Mouse (Mus musculus) adrenal gland, adult 18-20 months (tissue): ENCODE data around the gene Etv4. TPM values are rescaled to one million over a fixed set of nuclear protein-coding genes. Genes with fewer than 3 reads are reported as not detected.

ENCODE experiments used
- DNase-seq, 2 experiments: peaks; one replicate each; pipeline ENCODE4 v3.0.0; 2021 to 2022; ENCODE audit warnings: low spot score in 2 of 2
- total RNA-seq, 2 experiments: library from RNA; stranded (reverse); gene quantifications; 1 replicate in 1 of 2; 2 replicates in 1 of 2; pipeline ENCODE4 v1.2.3; 2021

Gene Etv4
- total RNA-seq, 2 experiments from 2014 or later, result 0.77 to 2.0 TPM

DNA sequence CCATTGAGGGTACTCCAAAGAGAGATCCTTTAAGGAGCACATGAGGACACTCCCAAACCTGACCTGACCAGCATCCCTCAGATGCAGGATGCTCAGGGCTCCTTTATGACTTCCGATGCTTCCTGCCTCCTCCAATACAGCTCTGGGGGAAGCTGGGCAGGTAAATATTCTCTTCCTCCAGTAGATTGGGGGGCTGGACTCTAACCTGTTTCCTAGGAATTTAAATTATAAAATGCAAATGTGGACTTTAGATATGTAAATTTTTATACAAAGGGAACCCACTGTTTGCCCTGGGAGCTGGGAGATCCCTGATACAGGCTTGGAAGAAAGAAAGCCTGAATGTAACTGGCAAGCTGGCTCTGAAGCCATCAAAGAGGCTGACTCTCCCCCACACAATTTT is 2.3 kb upstream of the Etv4 start:
- DNase-seq, result no peak

DNA sequence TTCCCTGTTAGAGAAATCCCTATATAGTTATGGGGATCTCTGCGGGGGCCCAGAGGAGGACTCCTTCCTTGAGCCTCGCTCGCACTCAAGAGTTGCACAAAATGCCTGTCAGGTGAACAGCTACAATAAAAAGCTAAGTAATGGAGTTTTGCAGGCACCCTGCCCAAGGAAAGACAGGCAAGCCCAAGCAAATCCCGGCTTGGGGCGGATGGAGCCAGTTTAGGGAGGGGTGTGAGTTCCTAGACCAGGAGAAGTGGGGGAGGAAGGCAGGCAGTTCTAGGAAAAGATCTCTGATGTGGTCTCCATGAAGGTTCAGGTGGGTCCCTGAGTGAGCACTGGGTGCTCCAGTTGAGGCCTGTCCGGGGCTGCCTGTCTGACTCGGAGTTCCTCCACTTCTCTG is 1.5 kb upstream of the Etv4 start:
- no peak for DNase-seq

DNA sequence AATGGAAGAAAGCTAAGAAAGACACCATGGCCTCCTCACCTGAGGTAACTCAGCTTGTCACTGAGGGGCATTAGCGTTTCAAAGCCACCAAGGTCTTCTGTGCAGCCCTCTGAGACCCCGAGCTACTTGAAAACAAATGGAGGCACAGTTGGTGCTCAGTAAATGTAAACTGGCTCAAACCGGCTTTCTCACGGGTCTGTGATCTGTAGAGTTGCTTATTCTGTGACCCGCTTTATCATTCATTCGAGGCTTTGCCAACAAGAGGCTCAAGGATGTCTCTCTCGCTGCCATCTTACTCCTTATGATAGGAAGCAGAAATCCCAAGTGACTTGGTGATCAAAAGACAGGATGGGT is 658 bp upstream of the Etv4 start:
- no peak for DNase-seq

DNA sequence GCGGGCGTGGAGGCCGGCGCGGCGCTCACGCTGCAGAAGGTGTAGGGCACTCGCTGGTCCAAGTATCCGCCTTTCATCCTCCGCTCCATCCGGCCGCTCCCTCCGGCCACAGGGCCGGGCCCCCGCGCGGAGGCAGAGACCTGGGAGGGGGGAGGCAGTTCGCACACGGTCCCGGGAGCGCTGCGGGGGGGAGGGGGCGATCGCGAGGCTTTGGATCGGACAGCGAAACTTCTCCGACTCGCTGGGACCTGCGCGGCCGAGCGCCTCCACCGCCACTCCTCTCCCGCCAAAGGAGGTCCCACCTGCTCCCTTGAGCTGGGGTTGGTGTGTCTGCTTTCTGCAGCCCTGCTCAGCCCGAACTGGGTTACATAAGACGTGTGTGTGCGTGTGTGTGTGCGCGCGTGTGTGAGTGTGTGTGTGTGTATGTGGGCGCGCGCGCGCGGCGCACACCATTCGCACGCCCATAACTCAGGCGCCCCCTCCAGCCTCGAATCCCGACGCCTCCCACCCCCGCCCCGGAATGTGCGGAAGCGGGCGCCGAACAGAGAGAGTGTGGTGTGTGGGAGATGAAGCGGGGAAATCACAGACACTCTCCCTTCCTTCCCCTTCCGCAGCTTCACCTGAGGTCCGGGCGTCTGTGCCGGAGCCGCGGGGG is 556 bp downstream of the Etv4 start:
- DNase-seq, result peak in 1 of 2 experiments; percentile 23

DNA sequence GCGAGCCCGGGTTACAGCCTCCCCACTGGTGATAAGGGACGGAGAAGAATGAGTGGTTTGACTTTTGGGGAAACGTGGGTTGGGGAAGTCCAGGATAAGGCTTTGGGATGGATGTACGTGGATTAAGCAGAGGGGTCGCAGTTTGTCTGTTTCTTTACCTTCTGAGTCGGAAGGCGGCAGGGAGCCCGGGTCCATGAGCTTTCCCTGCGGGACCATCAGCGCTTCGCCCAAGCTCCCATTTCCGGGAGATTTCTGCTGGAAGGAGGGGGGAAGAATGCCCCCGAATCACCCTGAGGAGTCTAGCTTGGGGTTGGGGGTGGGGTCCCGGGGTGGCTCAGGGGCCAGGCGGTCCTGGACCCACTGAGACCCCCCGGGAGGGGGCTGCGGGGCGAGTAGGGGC is 1.1 kb downstream of the Etv4 start:
- no peak for DNase-seq

DNA sequence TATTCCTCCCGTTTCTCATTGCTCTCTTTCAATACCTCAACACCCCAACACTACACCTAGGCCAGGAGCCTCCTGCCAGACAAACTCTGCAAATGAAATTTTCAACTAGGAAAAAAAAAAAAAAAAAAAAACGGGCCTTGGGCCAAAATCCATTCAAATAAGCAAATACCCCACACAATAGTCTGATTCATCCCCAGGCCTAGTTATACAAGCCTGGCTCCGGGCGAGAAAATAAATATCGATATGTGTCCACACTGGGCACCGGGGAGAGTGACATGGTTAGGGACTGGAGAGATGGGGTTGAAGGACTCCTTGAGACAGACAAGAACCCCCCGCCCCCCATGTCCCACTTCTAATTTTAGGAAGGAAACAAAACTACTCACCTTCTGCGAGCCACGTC is 1.6 kb downstream of the Etv4 start:
- DNase-seq, result no peak

DNA sequence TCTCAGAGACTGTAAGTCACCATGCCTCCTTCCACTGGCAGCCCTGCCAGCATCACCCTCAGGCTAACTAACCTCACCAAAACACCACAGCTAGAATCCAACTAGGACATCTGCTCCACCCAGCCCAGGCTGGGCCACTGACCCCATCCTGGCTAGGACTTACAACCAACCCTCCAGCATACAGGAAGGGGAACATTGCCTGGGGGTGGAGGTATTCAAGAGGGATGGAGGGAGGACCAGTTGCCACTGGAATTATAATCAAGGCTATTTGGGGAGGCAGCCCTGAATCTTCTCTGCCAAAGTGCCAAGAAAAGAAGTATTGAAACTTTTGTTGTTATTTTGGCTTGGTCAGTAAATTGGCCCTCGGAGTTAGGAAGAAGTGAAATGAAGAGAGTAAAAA is 2.0 kb downstream of the Etv4 start:
- DNase-seq, result no peak

DNA sequence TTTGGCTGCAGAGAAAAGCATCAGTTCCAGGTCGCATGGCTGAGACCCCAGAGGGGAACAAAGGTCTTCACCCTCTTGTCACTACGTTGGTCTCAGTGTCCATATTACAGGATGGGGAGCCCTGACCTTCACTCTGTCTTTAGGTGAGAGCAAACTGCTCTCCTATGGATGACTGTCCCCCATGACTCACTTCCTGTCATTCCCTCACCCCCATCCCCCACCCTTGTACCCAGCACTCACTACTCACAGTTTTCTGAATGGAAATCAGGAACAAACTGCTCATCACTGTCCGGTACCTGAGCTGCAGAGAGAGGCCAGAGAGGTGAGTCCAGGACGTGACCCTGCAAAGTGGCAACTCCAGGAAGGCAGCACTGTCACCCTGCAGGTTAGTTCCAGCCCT is 8.3 kb downstream of the Etv4 start:
- no peak for DNase-seq

DNA sequence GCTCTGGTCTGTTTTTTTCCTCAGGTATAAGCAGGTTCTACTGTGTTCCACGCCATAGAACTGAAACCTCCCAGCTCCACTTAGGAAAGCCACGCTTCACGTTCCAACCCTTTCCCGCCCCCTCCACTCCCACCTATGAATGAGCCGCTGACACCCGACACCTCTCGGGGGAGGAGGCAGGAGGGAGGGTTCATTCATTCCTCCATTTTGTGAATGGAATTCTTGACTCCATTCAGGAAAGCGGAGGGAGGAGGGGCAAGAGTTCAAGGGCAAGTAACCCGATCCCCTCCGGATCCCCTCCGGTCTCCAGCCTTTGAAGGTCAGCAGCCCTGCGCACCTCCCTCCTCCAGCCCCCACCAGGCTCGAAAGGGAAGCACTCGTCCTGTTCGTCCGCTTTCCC is 12.7 kb downstream of the Etv4 start:
- peak in 1 of 2 experiments; percentile 31 for DNase-seq

DNA sequence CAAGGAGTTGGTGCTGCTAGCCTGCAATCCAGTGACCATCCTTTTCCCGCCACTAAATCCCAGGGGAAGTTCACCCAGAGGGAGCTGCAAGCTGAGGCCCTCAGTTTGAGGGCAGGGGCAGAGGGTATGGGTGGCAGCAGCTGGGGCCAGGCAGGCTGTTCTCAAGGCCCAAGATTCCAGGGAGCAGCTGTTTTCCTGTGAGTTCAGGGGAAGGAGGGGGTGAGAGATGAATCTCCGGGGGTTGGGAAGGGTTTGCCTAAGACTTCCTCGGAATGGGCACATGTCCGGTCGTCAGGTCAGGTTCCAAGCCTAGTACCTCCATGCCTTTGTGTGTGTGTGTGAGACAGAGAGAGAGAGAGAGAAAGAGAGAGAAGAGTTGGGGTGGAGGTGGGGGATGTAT is 13.1 kb downstream of the Etv4 start:
- no peak for DNase-seq

DNA sequence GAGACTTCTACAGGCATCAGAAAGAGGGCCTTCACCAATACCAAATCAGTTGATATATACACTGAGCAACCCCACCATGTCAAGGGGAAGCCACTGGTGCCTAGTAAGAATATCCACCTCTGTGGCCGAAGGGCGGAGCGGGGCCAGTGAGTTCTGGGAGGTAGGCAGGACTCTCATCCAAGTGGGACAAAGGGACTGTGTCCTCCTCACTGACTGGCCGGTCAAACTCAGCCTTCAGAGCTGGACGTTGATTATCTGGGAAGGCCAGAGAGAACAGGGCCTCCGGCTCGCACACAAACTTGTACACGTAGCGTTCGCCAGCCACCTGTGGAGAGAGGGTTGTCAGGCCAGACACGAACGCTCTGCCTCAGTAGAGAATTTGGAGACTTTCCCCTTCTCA is 14.9 kb downstream of the Etv4 start:
- no peak for DNase-seq

DNA sequence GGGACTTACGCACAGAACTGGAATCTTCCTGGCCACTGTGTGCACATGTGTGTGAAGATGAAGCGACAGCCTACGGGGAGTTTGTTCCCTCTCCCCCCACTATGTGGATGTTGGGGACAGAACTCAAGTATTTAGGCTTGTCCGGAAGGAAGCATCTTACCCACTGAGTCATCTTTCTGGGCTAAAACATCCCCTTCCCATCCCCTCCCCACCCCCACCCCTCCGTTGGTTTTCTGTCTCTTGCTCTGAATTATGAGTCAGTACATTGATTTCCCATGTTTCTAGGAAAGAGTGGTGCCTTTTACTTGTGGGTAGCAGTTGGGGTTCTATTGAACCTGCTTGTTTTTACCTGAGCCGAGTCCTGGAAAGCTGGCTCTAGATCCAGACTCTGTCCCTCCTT is 16.4 kb downstream of the Etv4 start:
- DNase-seq, result no peak

DNA sequence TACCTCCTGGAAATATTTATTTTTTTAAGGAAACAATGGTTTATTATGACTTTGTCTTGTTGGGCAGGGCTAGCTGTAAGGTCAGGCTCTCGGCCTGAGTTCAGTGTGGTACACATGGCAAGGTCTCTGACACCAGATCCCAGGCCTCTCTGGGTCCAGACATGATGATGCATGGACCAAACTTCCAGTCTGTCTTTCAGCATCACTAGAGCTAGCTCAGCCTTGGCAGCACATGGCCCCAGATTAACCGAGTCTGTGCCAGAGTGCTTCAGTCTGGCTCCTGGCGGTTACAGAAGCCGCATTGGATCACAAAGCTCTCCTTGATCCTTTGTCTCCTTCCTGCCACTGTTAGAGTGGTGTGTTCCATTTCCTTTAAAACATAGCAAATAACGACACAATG is 17.8 kb downstream of the Etv4 start:
- no peak for DNase-seq

DNA sequence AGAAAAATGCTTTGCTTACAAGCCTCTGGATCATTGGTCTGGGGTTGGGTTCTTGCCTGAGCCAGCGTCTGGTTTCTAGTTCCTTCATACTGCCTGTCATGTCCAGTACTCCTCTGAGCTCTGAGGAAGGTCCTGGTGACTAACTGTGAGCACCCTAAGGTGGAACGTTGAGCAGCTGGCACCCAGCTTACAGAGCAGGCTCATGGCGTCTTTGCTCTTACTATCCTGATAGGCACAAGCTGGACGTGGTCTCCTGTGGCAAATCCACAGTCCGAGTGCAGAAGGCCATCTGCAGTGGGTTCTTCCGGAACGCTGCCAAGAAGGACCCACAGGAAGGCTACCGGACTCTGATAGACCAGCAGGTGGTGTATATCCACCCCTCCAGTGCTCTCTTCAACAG is 20.6 kb downstream of the Etv4 start:
- DNase-seq, result no peak

DNA sequence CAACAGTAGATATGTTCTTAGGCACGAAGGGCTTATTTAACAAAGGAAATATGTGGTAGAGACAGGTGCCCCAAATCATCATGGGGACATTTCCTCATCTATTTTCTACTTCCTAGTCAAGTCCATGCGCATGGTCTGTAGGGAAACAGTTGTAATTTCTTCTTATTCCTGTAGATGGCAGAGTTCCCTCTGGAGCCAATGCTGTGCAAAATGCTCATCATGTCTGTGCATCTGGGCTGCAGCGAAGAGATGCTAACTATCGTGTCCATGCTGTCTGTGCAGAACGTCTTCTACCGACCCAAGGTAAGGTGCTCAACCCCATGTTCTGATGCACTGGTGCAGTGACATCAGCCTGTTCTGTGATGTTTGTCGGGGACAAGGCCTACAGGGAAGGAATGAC is 21.4 kb downstream of the Etv4 start:
- no peak for DNase-seq

DNA sequence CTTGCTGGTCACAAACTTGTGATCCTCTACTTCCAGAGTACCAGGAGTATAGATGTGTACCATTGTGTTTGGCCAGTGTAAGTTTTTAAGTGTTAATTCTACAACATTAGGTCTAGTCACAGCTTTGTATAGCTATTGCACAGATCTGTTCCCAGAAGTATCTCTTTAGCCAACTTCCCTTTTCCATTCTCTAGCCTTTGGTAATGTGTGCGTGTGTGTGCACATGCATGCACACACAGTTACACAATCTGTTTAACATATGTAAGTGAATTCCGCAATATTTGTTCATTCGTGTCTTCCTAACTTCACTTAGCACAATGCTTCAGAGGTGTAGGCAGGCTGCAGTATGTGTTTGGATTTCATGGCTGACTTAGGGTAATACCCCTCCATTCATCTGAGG is 25.6 kb downstream of the Etv4 start:
- DNase-seq, result no peak

DNA sequence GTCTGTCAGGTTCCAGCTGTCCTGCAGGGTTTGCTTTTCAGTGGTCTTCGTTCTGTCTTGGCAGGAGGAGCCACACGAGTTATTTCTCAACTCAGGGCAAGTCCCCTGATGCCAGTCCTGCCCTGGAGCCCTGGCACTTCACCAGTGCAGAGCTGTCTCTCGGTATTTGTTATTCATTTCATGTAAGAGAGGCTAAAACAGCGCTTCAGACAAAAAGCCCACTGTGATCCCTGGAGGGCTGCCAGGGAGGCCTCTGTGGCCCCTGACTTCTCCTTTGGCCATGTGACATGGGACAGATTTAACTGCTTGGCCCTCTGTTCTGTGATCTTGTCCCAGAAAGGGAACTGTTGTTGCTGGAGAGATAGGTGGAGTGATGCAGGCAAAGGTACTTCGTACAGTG is 26.7 kb downstream of the Etv4 start:
- no peak for DNase-seq

DNA sequence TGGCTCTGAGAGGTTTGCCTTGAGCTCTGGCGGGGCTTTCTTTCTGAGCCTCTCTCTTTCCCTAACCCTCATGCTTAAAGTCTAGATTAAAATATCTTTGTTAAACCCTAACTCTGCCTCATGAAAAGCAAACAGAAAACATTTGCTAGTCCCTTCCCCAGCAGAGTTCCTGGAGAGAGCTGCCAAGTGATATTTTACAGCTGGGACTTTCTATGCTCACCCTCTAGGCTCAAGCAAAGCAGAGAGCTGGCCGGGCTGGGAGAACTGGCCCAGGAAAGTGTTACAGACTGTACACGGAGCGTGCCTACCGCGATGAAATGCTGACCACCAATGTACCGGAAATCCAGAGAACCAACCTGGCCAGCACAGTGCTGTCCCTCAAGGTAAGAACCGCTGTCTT is 27.8 kb downstream of the Etv4 start:
- DNase-seq, result no peak

DNA sequence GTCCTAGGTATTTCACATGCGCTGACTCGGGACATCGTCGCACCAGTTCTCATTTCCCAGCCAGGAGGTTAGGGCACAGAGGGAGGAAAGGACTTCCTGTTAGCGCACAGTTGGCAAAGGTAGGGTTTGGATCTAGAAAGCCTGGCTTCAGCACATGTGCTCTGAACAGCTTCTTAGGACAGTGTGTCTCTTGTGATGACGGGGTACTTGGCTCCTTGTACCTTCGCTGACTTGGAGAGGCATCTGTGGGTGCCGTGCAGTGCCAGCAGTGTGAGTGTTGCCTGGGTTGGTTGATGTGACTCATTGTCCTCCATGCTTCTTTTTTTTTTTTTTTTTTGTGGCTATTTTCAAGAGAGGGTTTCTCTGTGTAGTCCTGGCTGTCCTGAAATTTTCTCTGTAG is 28.6 kb downstream of the Etv4 start:
- no peak for DNase-seq

DNA sequence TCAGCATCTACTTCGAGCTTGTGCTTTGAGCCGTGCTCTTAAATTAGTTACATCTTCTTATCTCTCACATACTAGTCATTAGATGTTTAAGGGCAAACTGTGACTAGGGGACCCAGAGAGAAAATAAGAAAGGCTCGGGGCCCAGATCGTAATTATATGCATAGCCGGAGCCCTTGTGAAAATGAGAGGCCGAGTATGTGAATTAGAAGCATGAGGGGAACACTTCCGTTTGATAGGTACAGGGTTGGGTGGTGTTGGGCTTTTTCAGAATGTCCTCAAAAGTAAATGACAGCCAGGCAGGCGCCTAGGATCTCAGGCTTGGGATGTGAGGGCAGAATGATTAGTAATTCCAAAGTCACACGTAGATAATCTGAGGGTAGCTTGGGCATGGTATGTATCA is 51.6 kb downstream of the Etv4 start:
- no peak for DNase-seq

DNA sequence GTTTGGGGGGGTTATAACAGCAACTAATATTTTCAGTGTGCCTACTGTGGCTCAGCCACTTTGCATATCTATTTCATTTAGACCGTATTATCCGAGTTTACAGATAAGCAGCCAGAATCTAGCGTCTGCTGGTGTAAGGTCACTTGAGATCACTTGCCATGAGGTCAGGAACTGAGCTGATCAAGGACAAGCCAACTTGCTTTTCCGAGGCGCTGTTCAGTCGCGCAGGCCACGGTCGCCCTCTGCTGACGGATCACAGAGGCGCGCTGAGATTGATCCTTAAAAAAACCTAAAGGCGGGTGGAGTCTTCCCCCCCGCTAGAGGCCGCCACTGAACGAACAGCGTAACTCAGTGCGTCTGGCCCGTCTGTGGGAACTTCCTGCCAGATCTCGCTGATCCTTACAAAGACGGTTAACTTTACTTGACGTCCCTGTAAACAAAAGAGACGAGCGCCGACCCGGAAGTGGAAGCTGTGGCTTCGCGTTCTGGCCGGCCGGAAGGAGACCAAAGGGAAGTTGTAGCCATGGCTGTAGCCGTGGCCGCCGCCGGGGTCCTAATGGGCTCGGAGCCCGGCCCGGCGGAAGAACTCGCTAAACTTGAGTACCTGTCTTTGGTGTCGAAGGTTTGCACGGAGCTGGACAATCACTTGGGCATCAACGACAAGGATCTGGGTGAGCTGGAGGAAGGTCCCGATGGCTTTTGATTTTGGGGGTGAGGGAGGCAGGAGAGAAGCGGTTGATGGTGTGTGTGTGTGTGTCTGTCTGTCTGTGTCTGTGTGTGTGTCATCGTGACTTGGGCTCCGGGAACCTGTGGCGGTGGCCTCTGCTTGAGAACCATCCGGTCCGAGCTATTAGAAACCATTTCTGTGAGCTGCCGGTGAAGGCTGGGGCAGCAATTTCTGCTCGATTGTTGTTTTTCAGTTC is 52.4 kb downstream of the Etv4 start, which contains the start of gene Dhx8:
Gene Dhx8, plus strand, starts transcription at position 402 of the 923 bp plus-strand sequence.
- peak; percentile 96 to 99 for DNase-seq

DNA sequence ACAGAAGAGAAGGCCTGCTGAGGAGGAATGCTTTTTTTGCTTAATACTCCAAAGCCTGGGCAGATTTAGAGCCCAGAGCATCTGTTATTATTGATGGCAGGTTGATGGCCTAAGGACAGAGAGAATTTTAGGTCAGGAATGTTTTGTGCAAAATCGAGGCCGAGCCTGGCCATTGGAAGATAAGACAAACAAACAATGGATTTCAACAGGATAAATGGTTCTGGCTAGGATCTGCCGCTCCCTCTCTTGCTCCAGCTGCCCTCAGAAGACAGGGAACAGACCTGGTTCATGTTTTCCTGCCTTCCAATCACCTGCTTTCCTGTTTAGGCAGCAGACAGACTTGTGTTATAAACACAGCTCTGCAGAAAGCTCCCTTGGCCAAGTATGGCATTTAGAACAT is 55.9 kb downstream of the Etv4 start:
- no peak for DNase-seq

DNA sequence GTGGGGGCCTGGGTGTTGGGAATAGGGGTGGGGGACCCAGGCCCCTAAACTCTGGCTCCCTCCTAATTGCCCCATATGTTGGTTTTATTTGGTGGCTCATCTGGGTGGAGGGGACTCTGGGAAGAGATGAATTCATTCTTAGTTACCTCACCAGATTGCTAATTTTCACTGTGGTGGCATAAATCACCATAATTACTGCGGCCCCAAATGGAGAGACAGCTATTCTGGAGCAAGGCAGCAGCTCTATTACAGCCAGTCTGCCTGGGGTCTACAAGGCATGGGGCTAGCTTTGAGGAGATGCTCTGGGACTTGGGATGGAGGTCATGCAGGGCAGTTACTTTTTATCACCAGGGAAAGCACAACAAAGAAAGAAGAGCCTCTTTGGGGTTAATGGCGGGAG is 58.4 kb downstream of the Etv4 start:
- DNase-seq, result no peak
